Mouse (Mus musculus) myocyte (in vitro differentiated cells): ENCODE measurements at regions not wholly inside any gene's neighbourhood (a gene's known extent, or its start where the extent isn't known, plus 50 kb on each side); places are given as distances from the start of the nearest gene placed in this dataset.

Source experiments
- E2F4 ChIP-seq: IDR thresholded peaks from one replicate; pipeline ENCODE4 v1.6.1; 2011; ENCODE audit warnings: mild to moderate bottlenecking, control low read depth, moderate library complexity; ENCODE audit not compliant: insufficient read depth
- MYOD1 ChIP-seq, 3 experiments: IDR thresholded peaks; one replicate each; pipeline ENCODE4 v1.6.1; 2011; ENCODE audit warnings: control low read depth in 2 of 3, low read depth in 2 of 3, mild to moderate bottlenecking in 2 of 3, moderate library complexity in 1 of 3; ENCODE audit not compliant: insufficient read length in 2 of 3, control insufficient read depth in 1 of 3
- POLR2A ChIP-seq: IDR thresholded peaks from one replicate; pipeline ENCODE4 v1.6.1; 2011; ENCODE audit warnings: low read depth, mild to moderate bottlenecking, control low read depth, moderate library complexity; ENCODE audit not compliant: insufficient read length
- POLR2AphosphoS2 ChIP-seq: IDR thresholded peaks from one replicate; pipeline ENCODE4 v1.6.1; 2011; ENCODE audit warnings: low read depth, control low read depth; ENCODE audit not compliant: insufficient read length
- REST ChIP-seq: IDR thresholded peaks from one replicate; pipeline ENCODE4 v1.6.1; 2011; ENCODE audit warnings: mild to moderate bottlenecking, control low read depth, moderate library complexity; ENCODE audit not compliant: insufficient read depth, insufficient read length
- SRF ChIP-seq: IDR thresholded peaks from one replicate; pipeline ENCODE4 v1.6.1; 2011; ENCODE audit warnings: low read depth; ENCODE audit not compliant: control insufficient read depth, insufficient read length
- USF1 ChIP-seq: IDR thresholded peaks from one replicate; pipeline ENCODE4 v1.6.1; 2011; ENCODE audit warnings: low read depth, mild to moderate bottlenecking, control low read depth, moderate library complexity

DNA sequence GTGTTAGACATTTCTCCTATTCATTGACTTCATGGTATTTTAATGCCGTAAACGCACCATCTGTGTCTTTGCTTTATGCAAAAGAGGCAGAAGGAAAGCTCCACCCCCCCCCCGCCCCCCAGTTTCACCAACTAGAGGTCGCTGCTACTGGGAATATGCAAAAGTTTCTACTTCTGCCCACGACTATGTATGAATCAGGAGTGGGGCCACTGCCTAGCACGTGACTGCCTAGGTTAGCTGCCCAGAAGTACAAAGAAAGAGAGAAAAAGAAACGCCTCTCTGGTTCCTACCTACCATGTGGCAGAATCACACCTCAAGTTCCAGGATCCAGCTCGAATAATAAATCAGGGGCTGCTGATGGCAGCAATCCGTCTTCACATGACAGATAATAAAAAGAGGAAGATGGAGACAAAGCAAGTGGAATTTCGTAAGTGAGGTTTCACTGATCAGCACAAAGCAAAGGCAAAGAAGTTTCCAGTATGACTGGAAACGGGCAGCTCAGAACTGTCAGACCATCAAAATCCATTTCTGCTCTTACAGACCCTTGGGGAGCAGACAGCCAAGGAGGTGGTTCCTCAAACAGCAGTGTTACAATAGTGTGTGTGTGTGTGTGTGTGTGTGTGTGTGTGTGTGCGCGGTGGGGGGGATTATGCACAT, 108.9 kb upstream of the Ppm1h start:
- no peak for TF ChIP-seq REST
- no peak for TF ChIP-seq USF1
- TF ChIP-seq POLR2A, result no peak
- TF ChIP-seq E2F4, result no peak
- TF ChIP-seq POLR2AphosphoS2, result no peak
- no peak for TF ChIP-seq SRF
- TF ChIP-seq MYOD1 (IDR thresholded peaks at IDR 0.05; ENCODE audit: control insufficient read depth in 1 of 3, insufficient read length in 2 of 3, low read depth in 2 of 3), result no peak
